Mouse (Mus musculus) embryo, embryonic 11.5 days (tissue): Measurements from ENCODE around the gene Minos1.

Source experiments
- DNase-seq: peaks from one replicate; pipeline ENCODE4 v3.0.0-alpha.2; 2012; ENCODE audit warnings: low read depth, low spot score

The Minos1 gene

DNA sequence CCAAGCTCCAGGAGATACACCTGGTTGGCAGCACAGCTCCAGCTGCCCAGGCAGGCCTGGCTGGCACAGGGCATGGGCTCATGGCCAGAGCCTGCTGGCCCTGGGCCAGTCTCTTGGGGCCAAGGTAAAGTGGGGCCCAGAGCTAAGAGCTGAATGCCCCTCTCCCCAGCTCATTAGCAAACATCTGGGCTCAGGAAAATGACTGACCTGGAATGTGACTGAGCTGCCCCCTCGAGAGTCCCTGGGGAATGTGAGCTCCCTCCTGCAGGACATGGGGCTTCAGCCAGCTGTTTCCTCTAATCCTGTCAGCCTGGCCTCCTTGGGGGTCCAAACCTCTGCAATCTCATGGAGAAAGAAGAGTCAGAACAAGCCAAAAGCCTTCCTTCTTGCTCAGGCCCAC, 35.5 kb downstream of the Minos1 start:
- DNase-seq: no peak

DNA sequence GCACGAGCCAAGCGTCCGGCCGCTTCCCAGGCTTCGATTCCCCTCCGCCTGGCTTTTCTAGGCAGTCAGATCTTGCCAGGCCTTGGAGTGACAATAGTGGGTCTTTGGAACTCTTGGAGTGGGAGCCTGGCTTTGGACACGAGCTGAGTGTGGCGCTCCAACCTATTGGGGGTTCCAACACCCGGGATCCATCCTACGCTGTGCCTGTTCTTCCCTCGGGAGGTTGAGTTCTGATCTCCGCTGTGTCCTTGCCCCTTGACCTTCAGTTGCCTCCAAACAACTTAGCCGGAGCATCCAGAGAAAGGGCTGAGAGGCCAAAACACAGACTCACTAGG, 37.8 kb downstream of the Minos1 start:
- DNase-seq: no peak

DNA sequence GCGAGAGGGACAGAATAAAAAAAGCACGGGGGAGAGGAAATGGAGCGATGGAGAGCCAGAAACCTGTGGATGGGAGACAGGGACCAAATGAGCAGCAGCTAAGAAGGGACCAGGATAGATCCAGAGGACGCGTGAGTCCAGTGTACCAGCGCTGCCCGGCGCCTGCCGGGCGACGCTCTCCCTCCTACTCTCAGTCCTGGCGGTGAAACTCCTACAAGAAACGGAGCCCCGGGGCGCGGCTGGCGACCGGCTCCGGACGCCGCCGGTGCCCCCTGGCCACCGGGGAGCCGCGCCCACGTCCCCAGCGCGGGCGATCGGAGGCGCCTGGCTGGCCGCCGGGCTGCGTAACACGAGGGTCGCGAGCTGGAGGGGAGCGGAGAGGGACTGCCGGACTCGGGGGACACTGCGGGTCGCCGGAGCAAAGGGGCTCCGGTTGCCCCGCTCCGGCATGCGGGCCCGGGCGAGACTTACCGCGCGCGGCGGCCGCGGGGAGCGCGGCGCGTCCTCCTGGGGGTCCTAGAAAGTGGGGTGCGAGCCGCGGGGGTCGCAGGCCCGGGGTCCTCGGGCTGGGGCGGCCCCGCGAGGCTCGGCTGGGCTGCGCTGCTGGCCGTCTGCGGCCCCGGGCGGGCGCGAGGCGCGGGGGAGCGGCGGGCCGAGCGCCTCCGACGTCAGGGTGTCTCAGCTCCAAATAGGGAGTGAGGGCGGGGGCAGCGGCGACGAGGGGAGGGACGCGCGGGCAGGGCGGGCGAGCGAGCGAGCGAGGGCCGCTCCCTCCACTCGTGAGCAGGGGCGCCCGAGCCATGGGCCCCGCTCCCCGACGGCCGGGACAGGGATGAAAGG, 38.3 kb downstream of the Minos1 start, which contains the start of gene Nbl1:
TSS of gene Nbl1 (minus strand) at position 638 of the 840 bp plus-strand sequence.
- no peak for DNase-seq

DNA sequence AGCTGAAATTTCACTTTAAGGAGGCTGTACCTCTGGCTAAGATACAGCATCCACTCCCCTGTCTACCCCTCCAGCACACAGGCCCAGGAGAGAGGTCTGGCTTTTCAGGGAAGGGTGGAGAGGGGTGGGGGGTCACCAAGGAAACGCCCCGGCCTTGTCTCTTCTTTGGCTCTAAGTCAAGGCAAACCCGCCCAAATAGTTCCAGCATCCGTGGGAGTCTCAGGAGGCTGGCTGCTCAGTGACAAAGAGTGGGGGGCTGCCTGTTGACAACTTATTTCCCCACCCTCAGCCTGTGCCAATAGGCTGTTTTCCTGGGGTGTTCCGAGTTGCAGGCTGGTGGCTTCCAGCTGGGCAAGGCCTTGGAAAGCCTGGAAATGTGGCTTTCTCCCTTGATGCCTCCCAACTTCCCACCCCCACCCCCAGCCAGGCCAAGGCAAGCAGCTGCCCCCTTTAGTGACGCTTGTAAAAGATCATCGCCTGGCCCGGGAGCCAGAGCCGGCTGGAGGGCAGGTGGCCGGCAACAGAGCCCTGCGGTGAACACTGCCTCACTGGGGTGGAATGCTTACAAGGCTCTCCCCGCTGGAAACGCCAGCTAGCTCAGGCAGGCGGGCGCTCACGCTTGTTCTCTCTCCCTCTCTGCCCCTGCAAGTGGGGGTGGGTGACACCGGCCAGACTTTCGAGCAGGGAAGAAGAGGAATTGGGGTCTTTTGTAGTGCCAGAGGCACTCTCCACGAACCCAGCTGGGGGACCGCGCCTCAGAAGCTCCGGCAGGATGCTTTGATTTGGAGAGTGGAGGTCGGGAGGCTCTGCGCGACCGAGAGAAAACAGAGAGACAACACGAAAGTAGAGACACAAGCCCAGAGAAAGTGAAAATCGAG, 39.2 kb downstream of the Minos1 start:
- DNase-seq: no peak

DNA sequence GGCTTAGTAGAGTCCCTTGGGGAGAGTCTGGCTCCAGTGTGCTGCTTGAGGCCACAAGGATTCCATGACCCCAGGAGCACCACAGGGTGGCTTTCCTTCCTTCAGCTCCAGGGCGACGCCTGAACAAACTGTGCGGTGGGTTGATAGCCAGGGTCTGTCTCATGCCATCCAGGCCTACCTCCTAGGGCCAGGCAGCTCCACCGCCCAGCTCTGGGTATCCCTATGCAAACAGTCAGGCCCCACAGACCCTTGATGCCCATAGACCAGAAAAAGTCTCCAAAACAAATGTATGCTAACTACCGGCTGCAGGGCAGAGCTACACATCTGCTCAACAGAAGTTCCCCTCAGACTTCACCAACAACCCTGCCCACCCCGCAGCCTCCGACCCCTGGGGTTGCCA, 39.8 kb downstream of the Minos1 start:
- DNase-seq: no peak

DNA sequence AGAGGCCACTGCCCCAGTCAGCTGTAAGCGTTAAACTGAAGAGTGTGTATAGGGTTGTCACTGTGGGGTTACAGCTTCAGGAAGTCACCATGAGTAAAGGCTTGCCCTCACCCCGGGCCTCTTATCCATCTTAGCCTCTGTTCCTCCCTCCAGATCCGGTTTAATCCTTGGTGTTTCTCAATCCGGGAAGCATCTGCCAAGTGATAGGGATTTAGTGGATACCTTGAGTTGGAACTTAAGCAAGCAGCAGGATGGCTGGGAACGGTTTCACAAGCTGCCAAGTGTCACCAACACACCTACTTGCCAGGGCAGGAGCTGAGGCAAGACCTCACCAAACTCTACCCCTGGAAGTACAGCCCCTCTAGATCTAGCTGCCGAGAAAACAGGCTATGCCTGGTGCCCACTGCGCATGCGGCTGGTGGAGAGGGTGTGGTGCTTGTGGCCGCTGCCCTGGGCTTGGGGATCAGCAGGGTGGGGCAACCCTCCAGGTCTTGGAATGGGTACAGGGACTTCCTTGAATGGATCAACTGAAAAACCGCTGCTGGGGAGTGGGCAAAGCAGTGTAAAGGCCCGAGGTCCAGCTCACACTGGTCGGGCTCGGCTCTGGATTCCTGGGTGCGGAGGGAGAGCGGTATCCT, 40.5 kb downstream of the Minos1 start:
- no peak for DNase-seq

DNA sequence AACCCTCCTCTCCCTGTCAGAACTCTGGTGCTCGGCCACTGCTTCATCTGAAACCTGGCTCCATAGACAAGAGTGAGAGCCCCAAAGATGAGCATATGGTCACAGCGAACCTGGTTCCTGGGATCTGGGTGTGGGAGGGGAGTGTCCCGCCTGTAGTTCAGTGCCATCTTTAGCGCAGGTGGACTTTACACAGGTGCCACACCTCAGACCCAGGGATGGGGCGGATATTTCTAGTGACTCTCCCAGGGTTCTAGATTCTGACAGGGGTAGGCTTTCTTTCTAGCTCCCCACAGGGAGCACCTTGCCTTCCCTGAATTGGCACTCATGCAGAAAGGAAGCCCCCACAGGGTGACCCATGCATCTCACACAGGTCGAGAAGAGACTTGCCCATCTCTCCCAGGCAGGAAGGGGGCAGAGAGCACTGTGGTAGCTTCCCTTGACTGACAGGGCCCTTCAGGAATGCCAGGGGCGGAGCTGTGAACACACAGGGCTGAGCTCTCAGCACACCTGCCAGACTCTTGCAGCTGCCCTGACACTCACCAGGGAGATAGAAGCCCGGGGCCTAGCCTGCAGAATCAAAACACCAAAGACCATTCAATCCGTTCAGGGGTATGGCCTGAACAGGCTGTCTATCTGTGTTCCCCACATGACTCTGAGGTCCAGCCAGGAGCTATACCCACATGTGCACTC, 41.8 kb downstream of the Minos1 start:
- DNase-seq: no peak

DNA sequence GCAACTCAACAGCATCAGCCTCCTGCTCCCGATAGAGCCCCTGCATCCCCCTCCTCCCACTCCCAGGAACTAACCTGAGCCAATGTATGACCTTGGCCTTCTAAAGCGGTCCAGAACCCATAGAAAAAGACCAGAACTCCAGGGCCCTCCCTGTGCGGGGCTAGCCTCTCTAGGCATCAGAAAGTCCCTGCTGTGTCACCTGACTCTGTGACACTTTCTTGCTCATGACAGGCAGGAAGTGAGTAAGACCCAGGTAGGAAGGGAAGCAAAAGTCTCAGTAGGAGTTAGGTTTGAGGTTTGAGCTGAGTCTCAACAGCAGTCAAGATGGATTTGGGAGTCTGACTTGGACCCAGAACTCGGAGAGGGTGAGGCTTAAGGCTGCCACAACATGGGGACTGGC, 43.9 kb downstream of the Minos1 start:
- no peak for DNase-seq

DNA sequence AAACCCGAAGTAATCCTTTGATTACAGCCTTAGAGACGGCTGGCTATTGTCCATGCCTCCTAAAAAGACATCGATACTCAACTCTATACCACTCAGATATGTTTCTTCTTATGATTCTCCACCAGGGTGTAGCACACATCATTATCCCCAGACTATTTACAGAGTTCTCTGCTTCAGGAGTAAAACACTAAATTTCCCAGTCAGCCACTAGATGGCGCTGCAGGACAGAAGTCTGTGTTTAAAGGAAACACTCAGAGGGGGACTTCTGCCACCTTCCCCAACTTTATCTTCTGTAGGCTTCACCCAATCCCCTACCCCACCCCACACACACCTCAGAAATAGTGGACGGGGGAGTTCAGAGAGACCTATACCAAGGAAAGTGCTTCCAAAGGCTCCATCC, 44.9 kb downstream of the Minos1 start:
- DNase-seq: peak; percentile 84

DNA sequence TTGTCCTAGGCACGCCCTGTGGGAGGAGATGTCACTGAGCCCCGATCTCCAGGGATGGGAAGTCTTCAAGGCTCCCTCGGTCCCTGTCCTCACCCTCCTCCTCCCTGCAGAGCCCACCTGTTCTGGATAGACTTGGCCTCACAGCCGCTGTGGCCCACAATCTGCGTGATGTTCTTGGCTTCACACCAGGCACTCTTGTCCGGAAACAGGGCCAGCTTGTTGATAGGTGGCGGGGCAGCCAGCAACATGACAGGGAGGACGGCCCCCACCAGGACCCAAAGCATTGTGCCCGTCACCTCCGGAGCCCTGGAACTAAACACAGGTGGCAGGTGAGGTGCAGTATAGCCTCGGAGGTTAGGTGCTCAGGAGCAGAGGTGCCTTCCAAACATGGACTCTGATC, 45.6 kb downstream of the Minos1 start:
- no peak for DNase-seq

DNA sequence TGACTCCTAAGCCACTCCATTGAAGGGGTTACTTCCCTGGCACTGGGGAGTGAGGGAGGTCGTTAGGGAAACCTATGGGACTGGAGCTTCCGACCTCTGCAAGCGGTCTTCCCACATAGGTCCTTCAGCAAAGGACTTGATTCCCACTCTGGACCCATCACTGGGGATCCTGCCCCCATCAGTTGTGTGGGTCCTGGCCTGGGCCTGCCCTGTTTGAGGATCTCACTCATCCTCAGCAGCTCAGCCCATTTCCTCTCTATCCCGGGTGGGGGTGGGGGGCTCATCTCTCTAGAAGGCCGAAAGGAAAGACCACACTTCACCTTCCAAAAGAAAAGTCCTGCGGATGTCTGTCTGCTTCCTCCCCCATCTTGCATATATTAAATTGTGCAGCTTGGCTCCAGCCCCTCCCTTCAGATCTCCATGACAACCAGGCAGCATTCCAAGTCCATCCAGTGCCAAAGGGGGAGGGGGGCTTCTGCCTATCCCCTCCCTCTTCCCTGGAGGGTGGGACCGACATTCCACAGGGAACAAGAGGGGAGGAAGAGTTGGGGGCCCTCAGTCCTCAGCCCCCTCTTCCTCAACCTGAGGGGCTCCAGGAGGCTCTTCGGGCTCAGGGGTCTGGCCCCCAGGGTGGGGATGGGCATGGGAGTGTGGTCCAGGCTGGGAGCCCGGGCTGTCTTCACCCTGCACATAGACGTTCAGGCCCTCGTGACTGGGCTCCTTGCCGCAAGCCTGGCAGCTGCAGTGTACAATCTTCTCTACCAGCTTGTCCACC, 47.9 kb downstream of the Minos1 start:
- DNase-seq: no peak

DNA sequence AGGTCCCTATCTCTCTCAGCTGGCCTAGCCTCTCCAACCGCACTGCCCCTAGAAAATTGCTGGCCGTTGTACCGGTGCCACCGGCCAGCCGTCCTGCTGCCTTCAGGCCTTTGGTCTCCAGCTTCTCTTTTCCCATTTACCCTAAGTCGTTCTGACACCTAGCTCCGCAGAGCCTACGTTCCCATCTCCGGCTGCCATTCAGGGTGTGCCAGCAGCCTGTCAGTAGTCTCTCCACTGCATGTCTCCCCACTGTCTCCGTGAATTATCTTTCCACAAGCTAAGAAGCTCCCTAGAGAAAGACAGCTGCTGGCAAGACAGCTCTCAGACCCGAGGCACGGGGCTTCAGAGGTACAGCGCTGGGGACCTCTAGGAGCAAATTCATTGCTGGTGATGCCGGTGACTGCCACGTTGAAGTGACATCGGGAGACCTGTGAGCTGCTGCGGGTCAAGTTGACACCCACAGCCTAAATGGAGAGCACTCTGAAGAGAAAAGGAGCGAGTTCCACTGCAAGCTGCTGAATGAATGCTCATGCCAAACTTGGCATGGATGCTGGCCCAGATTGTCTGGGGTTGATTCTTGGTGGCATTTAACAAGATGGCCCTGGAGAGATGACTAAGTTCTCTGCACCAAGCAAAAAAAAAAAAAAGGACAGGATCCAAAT, 49.5 kb downstream of the Minos1 start:
- no peak for DNase-seq

DNA sequence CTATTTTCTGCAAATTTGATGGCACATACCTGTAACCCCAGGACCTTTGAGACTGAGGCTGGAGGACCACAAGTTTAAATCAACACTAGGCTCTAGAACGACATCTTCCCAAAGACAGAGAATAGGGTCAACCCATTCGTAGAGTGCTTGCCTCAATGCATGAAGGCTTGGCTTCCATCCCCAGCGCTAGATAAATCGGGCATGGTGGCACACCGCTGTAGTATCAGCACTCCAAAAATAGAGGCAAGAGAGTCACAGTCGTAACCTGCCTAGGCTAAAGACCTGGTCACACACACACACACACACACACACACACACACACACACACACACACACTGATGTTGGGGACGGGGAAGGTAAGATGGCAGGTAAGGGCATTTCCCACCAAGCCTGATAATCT, 50.7 kb downstream of the Minos1 start:
- no peak for DNase-seq

DNA sequence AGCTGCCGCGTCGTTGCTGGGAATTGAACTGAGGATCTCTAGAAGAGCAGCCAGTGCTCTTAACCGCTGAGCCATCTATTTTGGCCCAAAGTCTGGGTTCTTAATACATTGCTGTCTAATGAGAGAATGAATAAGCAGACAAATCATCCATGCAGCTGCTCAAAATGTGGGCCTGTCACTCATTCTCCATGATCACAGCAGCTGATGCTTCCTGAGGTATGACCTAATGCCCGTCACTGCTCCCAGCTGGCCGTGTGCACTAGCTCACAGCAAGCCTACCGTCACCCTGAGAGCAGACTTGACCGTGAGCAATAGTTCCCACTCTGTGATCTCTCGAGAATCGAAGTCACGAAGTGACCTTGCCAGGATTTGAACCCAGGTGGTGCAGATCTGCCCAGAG, 51.5 kb downstream of the Minos1 start:
- no peak for DNase-seq

DNA sequence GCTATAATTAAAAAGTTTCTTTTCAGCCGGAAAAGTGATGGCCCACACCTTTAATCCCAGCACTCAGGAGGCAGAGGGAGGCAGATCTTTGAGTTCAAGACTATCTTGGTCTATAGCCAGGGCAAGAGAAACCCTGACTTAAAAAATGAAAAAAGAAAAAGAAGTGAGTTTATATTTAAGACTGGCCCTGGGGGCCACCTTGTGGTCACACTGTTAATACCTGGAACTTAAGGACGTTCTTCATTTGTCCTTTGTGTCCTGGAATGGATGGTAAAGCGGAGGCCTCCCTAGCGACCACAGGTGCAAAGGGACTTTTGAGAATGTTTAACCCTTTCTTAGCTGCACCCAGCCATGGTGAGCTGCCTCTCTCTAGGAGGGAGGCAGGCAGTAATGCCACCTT, 52.2 kb downstream of the Minos1 start:
- no peak for DNase-seq

DNA sequence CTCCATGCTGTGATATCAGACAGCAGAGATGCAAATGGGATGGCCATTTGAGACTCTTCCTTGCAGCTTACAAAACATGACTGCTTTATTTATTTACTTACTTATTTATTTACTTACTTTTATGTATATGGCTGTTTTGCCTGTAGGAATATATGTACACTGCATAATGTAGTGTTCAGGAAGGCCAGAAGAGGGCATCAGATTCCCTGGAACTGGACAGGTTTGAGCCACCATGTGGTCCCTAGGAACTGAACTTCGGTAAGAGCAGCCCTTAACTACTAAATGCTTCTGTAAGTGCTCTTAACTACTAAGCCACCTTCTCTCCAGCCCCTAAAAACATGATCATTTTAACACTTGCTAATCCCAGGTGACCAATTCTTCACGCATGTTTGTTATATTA, 52.6 kb downstream of the Minos1 start:
- no peak for DNase-seq

DNA sequence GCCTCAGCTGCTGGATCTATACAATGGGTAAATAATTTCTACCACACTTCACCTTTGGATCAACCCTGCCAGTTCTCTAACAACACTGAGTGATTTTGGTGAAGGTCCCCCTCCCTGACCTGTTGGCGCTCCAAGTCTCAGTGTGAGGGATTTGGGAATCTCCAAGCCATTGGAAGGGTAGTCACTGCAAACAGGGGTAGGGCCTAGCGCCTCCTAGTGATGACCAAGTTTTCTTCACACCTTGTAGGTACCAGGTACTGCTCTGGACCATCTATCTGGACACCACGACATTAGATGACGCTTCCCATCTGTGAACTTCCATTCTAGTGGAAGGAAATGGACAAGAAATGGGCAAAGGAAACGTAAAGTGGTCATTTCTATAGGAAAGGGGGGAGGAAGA, 55.0 kb downstream of the Minos1 start:
- no peak for DNase-seq

DNA sequence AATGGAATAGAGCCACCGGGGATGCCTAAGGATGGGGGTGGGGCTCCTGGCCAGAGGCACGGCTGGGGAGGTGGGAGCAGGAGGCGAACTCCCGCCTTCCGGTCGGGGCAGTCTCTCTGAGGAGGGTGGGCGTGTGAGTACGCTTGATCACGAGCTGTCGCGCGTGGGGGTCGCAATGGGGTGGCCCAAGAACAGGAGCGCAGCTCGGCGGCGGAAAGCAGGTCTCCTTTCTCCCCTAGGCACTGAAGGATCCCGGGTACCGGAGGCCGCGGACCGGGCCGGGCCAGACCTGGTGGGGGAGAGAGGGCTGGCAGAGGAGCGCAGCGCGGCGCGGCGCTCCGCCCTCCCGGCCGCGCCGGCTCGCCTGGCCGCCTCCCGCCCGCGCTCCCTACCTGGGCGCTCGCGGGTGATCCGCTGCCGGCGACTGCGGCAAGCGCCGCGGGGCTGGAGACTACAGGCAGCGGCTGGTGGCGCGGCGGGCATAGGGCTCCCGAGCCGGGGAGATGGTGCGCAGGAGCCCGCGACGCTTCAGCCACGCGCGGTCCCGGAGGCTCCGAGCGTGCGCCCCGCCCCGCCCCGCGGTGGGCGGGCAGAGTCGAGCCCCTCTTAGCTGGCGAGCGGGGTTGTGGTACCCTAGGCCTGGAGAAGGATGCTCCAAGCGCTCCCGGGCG, 55.7 kb downstream of the Minos1 start, which contains the start of gene Htr6:
TSS of gene Htr6 (minus strand) at position 530 of the 671 bp plus-strand sequence.
- DNase-seq: no peak

DNA sequence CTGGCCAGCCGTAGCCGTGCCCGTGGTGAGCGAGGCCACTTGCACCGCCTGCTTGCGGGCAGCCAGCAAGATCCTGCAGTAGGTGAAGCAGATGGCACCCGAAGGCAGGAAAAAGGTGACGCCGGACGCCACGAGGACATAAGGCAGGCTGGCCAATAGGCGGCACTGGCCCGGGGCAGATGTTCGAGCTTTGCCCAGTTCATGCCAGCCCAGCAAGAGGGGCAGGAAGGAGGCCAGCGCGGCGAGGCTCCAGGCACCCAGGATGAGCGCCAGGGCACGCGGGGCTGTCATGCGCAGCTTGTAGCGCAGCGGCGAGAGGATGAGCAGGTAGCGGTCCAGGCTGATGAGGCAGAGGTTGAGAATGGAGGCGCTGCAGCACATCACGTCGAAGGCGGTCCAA, 56.9 kb downstream of the Minos1 start:
- DNase-seq: no peak

DNA sequence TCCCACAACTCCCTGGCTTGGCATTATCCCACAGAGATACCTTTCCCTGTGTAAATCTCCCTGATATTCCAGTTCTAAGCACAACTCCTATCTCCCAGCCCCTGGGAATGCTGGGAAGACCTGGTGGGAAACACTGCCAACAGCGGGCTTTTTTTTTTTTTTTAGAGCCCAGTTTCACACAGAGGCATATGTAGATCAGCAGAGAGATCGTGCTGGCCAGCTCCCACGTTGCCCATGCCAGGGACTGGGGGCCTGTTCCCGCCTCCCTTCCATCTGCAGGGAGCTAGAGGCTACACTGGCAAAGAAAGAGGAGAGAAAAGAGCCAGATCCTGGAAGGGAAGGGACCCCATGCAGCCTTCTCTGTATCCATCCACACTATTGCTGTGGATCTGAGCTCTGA, 62.6 kb downstream of the Minos1 start:
- no peak for DNase-seq
